Mouse (Mus musculus): ENCODE data around the gene Pdcd11.
A peak's percentile ranks its signal among the peaks of the same experiment; 100 is the strongest.
"Not testable (repeated sequence)": the region's sequence is repeated elsewhere in the genome, so short reads cannot be mapped to it uniquely, and the experiment has no call there.

Pdcd11 gene

GRCm38 (mm10) chr19:47128164-47128563 is 37.6 kb downstream of the Pdcd11 start:
- no peak for DNase-seq (ENCODE audit: extremely low spot score)

GRCm38 (mm10) chr19:47128835-47129234 is 38.3 kb downstream of the Pdcd11 start:
- no peak for DNase-seq (ENCODE audit: extremely low spot score)

- no peak for DNase-seq (ENCODE audit: extremely low spot score)
Observed at GRCm38 (mm10) chr19:47130551-47131125, 40.1 kb downstream of the Pdcd11 start.

DNA sequence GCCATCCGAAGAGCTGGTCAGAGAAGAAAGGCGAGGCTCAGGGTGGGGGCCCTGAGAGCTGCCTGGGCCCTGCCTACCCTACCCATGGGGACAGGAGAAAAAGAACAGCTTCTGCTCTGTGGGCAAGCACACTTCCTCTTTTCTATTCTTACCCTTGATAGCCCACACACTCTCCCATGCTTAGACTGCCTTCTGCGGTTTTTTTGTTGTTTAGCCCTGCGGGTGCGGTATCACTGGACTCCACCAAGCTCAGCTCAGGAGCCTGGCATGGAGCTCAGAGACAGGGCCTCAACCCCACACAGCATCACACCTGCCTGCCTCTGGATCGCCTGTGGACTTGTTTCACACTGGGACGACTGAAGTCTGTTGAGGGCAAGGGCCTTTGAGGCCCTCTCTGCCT is 42.6 kb downstream of the Pdcd11 start:
- DNase-seq (ENCODE audit: extremely low spot score) = no peak

DNA sequence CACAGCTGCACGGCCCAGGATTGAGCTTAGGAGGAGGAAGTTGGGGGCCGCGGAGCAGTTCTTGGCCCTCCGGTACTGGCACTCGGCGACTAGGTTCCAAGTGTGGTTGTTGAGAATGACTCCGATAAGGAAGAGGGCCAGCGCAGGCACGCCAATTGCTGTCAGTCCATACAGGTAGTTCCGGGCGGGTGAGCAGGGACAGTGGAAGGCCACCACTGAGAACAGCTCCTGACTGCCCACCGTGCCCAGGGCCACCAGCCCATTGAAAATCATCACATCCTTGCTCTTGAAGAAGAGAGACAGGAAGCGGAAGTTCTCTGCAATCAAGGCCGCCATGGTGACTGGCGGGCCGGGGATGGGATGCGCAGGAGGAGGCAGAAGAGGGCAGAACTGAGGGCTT is 45.0 kb downstream of the Pdcd11 start:
- no peak for DNase-seq (ENCODE audit: extremely low spot score)

DNA sequence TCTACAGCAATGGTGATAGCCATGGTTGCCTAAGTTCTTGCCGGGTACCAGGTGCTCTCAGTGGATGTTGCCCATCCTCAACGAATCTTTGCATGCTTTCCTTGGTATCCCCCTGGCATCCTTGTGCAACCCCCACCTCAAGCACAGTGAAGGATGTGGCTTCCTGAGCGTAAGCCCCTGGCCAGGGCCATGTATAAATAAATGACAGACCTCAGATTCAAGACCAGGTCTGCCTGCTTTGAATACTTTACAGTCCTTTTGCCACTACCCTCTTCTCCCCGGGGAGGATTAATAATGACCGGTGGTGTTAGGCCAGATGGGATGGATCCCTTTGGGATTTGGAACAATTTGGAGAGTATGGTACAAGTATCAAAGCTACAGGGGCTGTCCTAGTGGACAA is 45.6 kb downstream of the Pdcd11 start:
- no peak for DNase-seq (ENCODE audit: extremely low spot score)

GRCm38 (mm10) chr19:47137051-47137581 is 46.5 kb downstream of the Pdcd11 start:
- no peak for DNase-seq (ENCODE audit: extremely low spot score)

DNA sequence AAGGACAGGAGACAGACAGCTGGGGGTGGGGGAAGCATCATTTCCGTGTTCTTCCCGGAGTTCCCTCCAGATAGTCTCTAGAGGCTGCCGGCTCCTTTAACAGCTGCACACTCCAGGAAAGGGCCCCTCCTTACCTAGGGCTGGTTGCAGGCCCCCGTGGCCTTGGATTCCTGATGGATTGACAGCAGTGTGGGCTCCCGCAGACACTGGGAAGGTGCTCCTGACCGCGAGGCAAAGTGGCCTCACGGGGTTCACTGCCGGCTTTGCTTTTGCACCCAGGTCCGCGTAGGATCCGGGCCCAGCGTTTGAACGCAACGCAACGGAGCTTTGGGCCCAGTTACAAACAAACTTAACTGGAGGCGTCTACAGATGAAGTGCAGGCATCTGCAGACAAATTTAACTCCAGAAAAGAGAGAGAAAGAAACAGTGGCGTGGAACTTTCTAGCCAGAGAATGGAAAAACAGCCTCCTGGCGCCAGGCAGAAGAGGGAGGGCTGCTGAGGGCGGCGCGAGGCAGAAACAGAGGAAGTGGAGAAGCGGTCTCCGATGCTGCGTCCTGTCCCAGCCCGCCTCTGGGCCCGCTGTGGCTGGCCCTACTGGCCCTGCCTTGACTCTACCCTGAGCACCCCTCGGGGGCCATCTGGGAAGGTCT is 47.3 kb downstream of the Pdcd11 start, which contains the start of gene Calhm2:
TSS of gene Calhm2 (minus strand) at position 524 of the 651 bp plus-strand sequence.
- peak; percentile 39 for DNase-seq (ENCODE audit: extremely low spot score)

GRCm38 (mm10) chr19:47139611-47140010 is 49.0 kb downstream of the Pdcd11 start:
- not testable (repeated sequence) for DNase-seq (ENCODE audit: extremely low spot score)

- DNase-seq (ENCODE audit: extremely low spot score) = no peak
Observed at GRCm38 (mm10) chr19:47142438-47142837, 51.9 kb downstream of the Pdcd11 start.

- DNase-seq (ENCODE audit: extremely low spot score) = no peak
Observed at GRCm38 (mm10) chr19:47144154-47144553, 53.6 kb downstream of the Pdcd11 start, which contains the start of gene Calhm1. Gene Calhm1, minus strand, starts transcription at chr19:47144254.

DNA sequence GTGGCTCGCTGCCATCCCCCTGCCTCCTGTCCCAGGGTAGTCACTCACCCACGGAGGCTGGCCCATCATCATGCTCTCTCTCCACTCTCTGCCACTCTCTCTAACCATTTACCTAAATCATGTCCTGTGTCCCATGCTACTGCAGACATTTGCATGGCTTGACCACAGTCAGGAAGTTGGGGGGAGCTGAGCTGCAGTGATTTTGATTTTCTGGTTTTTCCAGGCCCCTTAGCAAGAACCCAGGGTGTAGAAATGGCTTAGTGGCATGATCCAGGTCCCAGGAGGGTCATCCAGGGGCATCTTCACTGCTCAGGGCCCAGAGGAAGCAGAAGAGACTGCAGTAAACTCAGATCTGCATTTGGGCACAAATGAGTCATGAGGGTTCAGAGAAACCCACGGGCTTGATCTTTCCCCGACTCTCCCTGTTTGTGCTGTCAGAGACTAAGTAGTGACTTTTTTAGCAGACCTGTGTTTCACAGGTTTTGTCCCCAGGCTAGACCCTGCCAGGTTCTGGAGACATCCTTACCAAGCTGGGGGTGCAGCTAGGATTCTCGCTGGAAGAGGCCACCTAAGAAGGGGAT is 57.8 kb downstream of the Pdcd11 start:
- no peak for DNase-seq (ENCODE audit: extremely low spot score)

GRCm38 (mm10) chr19:47149854-47150253 is 59.3 kb downstream of the Pdcd11 start:
- no peak for DNase-seq (ENCODE audit: extremely low spot score)

DNA sequence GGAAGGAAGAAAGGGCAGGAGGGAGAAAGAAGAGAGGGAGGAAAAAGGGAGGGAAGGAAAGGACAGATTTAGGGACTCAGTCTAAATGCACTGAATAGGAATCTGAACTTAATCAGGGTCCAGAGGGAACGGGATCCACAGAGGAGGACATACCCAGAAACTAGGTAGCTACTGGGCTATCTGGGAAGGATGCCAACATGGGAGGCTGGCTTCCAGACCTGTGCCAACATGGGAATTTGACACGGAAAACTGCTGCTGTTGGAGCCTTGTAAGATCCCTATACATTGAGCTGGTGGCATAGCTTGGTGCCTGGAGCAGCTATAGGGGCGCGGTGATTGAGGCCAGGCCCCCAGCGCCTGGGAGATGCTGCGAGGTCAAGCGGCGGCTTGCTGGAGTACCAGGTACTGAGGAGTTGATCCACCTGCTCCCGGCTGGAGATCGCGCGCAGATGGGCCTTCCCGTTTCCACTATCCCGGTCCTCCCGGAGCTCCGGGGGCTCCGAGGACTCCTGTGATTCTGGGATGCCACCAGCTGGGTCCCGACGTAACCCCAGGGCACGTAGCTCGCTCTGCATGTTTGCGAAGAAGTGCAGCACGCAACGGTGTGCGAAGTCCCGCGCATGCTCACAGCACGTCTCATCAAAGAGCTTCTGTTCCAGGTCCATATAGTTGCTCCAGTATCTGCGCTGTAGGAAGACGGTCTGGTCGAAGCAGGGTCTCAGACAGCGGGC is 60.9 kb downstream of the Pdcd11 start:
- DNase-seq (ENCODE audit: extremely low spot score) = no peak

- DNase-seq (ENCODE audit: extremely low spot score) = no peak
Observed at GRCm38 (mm10) chr19:47152062-47152369, 61.4 kb downstream of the Pdcd11 start.

- DNase-seq (ENCODE audit: extremely low spot score) = no peak
Observed at GRCm38 (mm10) chr19:47153767-47154166, 63.2 kb downstream of the Pdcd11 start.

DNA sequence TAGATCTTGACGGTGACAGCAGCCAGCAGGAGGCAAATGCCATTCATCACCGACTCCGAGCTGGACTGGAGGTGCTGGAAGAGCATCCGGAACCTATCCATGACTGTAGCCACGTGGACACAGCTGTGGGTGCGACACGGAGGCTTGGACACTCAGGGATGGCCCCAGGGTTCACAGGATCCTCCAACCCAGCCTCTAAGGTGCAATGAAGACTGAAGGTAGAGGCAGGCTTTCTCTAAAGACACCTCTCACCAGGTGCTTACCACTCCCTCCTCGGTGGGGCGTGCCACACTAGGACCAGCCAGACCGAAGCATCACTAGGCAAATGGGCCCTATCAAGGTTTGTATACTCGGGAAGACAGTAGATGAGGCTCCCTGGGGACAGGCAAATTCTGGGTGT is 67.1 kb downstream of the Pdcd11 start, which contains the start of gene Calhm3:
TSS of gene Calhm3 (minus strand) at position 101 of the 400 bp plus-strand sequence.
- DNase-seq (ENCODE audit: extremely low spot score) = no peak

- DNase-seq (ENCODE audit: extremely low spot score) = no peak
Observed at GRCm38 (mm10) chr19:47161669-47162068, 71.1 kb downstream of the Pdcd11 start.

DNA sequence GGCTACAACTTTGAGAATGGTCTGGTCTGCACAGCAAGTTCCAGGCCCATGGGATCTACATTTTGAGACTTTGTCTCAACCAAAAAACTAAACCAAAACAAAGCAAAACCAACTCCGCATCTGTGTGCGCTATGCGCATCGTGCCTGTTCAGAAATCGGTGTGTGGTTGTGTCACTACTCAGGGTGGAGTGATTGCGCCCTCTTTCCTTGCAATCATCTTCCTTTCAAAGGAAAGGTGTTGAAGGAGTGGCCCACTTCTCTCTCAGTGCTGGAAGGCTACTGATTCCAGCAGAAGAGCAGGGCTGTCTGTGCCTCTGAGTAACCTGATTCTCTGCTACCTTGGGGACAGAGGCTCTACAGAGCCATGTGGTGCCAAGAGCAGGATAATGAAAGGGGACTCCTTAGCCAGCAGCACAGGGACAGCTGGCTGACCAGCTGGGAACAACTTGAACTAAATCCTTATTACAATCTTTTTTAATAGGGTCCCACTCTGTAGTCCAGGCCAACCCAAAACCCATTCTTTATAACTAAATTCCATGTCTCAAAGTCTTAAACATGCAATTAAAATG is 72.7 kb downstream of the Pdcd11 start:
- no peak for DNase-seq (ENCODE audit: extremely low spot score)

DNA sequence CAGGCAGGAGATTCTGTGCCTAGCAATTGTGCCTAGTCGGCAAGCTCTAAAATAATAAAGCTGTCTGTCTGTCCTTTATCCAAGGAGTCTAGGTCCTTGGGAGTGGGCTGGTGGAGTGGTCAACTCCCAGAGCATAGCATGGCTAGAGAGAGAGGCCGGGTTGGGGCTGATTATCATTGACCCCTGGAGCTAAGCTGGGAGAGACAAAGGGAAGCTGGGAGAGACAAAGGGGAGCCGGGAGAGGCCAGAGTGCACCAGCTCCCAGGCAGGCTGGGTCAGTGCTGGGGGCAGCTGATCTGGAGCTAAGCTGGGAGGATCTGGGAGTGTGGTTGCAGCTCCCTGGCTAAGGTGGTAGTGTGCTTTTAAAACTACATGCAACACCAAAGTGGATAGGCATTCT is 76.2 kb downstream of the Pdcd11 start:
- peak; percentile 42 for DNase-seq (ENCODE audit: extremely low spot score)

GRCm38 (mm10) chr19:47167617-47168214 is 77.1 kb downstream of the Pdcd11 start:
- no peak for DNase-seq (ENCODE audit: extremely low spot score)

GRCm38 (mm10) chr19:47168223-47168622 is 77.7 kb downstream of the Pdcd11 start:
- DNase-seq (ENCODE audit: extremely low spot score) = peak; percentile 63

All from embryo, embryonic 9.5 days (tissue).